Mouse (Mus musculus) MEL (cell line): ENCODE results near the gene 9230104L09Rik. TPM values are rescaled to one million over a fixed set of nuclear protein-coding genes. Genes with fewer than 3 reads are reported as not detected.

Experiments
- DNase-seq: peaks from one replicate; pipeline ENCODE4 v3.0.0; 2011; ENCODE audit warnings: low read depth, low spot score
- H3K27ac ChIP-seq: 2 replicates; pipeline ENCODE4 v1.5.1; 2012; ENCODE audit warnings: low read depth, mild to moderate bottlenecking, control low read depth, low read length, moderate library complexity; ENCODE audit not compliant: control insufficient read depth
- H3K27me3 ChIP-seq, 2 experiments: fragments of 150-350 bp in 1 of 2; sonication (generic) in 1 of 2; 2 replicates each; pipeline ENCODE4 v1.6.1; 2012; ENCODE audit warnings: low read length in 2 of 2, mild to moderate bottlenecking in 2 of 2, improper control_type of control experiment in 1 of 2, moderate library complexity in 1 of 2; ENCODE audit not compliant: insufficient read depth in 2 of 2, control insufficient read depth in 1 of 2
- H3K36me3 ChIP-seq, 2 experiments: 2 replicates each; pipeline ENCODE4 v1.6.1; 2012 to 2014; ENCODE audit warnings: low read length in 2 of 2, improper control_type of control experiment in 1 of 2, inconsistent platforms in 1 of 2, mild to moderate bottlenecking in 1 of 2; ENCODE audit not compliant: insufficient read depth in 2 of 2, control insufficient read depth in 1 of 2
- H3K4me1 ChIP-seq, 2 experiments: fragments of 150-350 bp in 1 of 2; sonication (generic) in 1 of 2; 2 replicates each; pipeline ENCODE4 v1.6.1; 2012; ENCODE audit warnings: low read length in 2 of 2, improper control_type of control experiment in 1 of 2, mild to moderate bottlenecking in 1 of 2; ENCODE audit not compliant: insufficient read depth in 2 of 2, control insufficient read depth in 1 of 2
- H3K4me3 ChIP-seq, 2 experiments: fragments of 150-350 bp in 1 of 2; sonication (generic) in 1 of 2; 2 replicates each; pipeline ENCODE4 v1.5.1; 2012; ENCODE audit warnings: low read depth in 2 of 2, low read length in 2 of 2, mild to moderate bottlenecking in 2 of 2, moderate library complexity in 2 of 2, control low read depth in 1 of 2, improper control_type of control experiment in 1 of 2; ENCODE audit not compliant: control insufficient read depth in 1 of 2, insufficient read depth in 1 of 2
- H3K79me2 ChIP-seq: 2 replicates; pipeline ENCODE4 v1.6.1; 2012; ENCODE audit warnings: mild to moderate bottlenecking, low read length, moderate library complexity; ENCODE audit not compliant: control insufficient read depth, poor library complexity, insufficient read depth
- H3K9ac ChIP-seq: 2 replicates; pipeline ENCODE4 v1.6.1; 2012; ENCODE audit warnings: low read depth, mild to moderate bottlenecking, control low read depth, low read length, moderate library complexity; ENCODE audit not compliant: control insufficient read depth, poor library complexity, severe bottlenecking
- H3K9me3 ChIP-seq: fragments of 150-350 bp; sonication (generic); replicated peaks from 2 replicates; pipeline ENCODE4 v1.6.1; 2012; ENCODE audit warnings: mild to moderate bottlenecking, low read length, improper control_type of control experiment, moderate library complexity; ENCODE audit not compliant: insufficient read depth
- CTCF ChIP-seq, 3 experiments: IDR thresholded peaks in 2 of 3; conservative IDR thresholded peaks in 1 of 3; 2 replicates each; pipeline ENCODE4 v1.5.1; 2011 to 2012; ENCODE audit warnings: low read length in 3 of 3, low read depth in 2 of 3, mild to moderate bottlenecking in 2 of 3, improper control_type of control experiment in 1 of 3, inconsistent platforms in 1 of 3, mixed read lengths in 1 of 3, moderate library complexity in 1 of 3; ENCODE audit not compliant: control insufficient read depth in 1 of 3, insufficient read depth in 1 of 3, poor library complexity in 1 of 3, severe bottlenecking in 1 of 3
- ELF1 ChIP-seq: IDR thresholded peaks from 2 replicates; pipeline ENCODE4 v1.6.1; 2014; ENCODE audit warnings: low read depth, mild to moderate bottlenecking, inconsistent platforms, low read length, improper control_type of control experiment, moderate library complexity
- ETS1 ChIP-seq: IDR thresholded peaks from 2 replicates; pipeline ENCODE4 v1.6.1; 2012; ENCODE audit warnings: low read depth, mild to moderate bottlenecking, inconsistent platforms, low read length, improper control_type of control experiment, moderate library complexity
- GATA1 ChIP-seq: IDR thresholded peaks from 2 replicates; pipeline ENCODE4 v1.6.1; 2011; ENCODE audit warnings: low read depth, low read length, improper control_type of control experiment
- MAX ChIP-seq: IDR thresholded peaks from 2 replicates; pipeline ENCODE4 v1.6.1; 2011; ENCODE audit warnings: low read length, improper control_type of control experiment
- MAZ ChIP-seq: IDR thresholded peaks from 2 replicates; pipeline ENCODE4 v1.6.1; 2012; ENCODE audit warnings: low read depth, mild to moderate bottlenecking, inconsistent platforms, low read length, improper control_type of control experiment
- MXI1 ChIP-seq: IDR thresholded peaks from 2 replicates; pipeline ENCODE4 v1.6.1; 2011; ENCODE audit warnings: mild to moderate bottlenecking, low read depth, low read length, improper control_type of control experiment
- NELFE ChIP-seq: IDR thresholded peaks from 2 replicates; pipeline ENCODE4 v1.6.1; 2011; ENCODE audit warnings: low read depth, low read length, improper control_type of control experiment
- NRF1 ChIP-seq: IDR thresholded peaks from 2 replicates; pipeline ENCODE4 v1.6.1; 2014; ENCODE audit warnings: low read depth, mild to moderate bottlenecking, inconsistent platforms, low read length, improper control_type of control experiment, moderate library complexity; ENCODE audit not compliant: poor library complexity, insufficient read depth, severe bottlenecking
- POLR2A ChIP-seq, 2 experiments: IDR thresholded peaks; 2 replicates each; pipeline ENCODE4 v1.6.1; 2011 to 2012; ENCODE audit warnings: low read length in 2 of 2, mild to moderate bottlenecking in 2 of 2, control low read depth in 1 of 2, improper control_type of control experiment in 1 of 2, low read depth in 1 of 2, moderate library complexity in 1 of 2; ENCODE audit not compliant: control insufficient read depth in 1 of 2, insufficient read depth in 1 of 2, poor library complexity in 1 of 2
- RAD21 ChIP-seq: IDR thresholded peaks from 2 replicates; pipeline ENCODE4 v1.6.1; 2011; ENCODE audit warnings: mild to moderate bottlenecking, low read depth, low read length, improper control_type of control experiment
- SMC3 ChIP-seq: IDR thresholded peaks from 2 replicates; pipeline ENCODE4 v1.6.1; 2011; ENCODE audit warnings: low read depth, low read length, improper control_type of control experiment
- TBP ChIP-seq: IDR thresholded peaks from 2 replicates; pipeline ENCODE4 v1.8.0; 2011; ENCODE audit warnings: low read depth, low read length, improper control_type of control experiment
- USF2 ChIP-seq, 2 experiments: IDR thresholded peaks; 2 replicates each; pipeline ENCODE4 v1.6.1; 2011 to 2012; ENCODE audit warnings: improper control_type of control experiment in 2 of 2, low read length in 2 of 2, borderline replicate concordance in 1 of 2, inconsistent platforms in 1 of 2, low read depth in 1 of 2, mild to moderate bottlenecking in 1 of 2; ENCODE audit not compliant: insufficient read depth in 1 of 2
- ZKSCAN1 ChIP-seq: IDR thresholded peaks from 2 replicates; pipeline ENCODE4 v1.6.1; 2012; ENCODE audit warnings: low read depth, mild to moderate bottlenecking, inconsistent platforms, low read length, improper control_type of control experiment, moderate library complexity
- ZMIZ1 ChIP-seq: IDR thresholded peaks from 2 replicates; pipeline ENCODE4 v1.6.1; 2012; ENCODE audit warnings: low read depth, mild to moderate bottlenecking, inconsistent platforms, low read length, improper control_type of control experiment, moderate library complexity
- polyA plus RNA-seq, 2 experiments: library from polyadenylated mRNA; stranded (reverse) in 1 of 2; unstranded in 1 of 2; fragments of >175 nt in 1 of 2; fragments of >200 nt in 1 of 2; gene quantifications; 2 replicates each; pipeline versions ENCODE4 v1.2.1 to v1.2.4; 2012; ENCODE audit warnings: low replicate concordance in 2 of 2, low read depth in 1 of 2; ENCODE audit not compliant: insufficient read length in 2 of 2, insufficient read depth in 1 of 2, missing spikeins in 1 of 2
- total RNA-seq: library from RNA; depleted of rRNA; stranded (reverse); fragments of 300-350 nt; gene quantifications from 2 replicates; pipeline ENCODE4 v1.2.3, GENCODE M21; 2012; rRNA removed

Gene 9230104L09Rik
- total and polyA plus RNA-seq, 3 experiments, result not detected

DNA sequence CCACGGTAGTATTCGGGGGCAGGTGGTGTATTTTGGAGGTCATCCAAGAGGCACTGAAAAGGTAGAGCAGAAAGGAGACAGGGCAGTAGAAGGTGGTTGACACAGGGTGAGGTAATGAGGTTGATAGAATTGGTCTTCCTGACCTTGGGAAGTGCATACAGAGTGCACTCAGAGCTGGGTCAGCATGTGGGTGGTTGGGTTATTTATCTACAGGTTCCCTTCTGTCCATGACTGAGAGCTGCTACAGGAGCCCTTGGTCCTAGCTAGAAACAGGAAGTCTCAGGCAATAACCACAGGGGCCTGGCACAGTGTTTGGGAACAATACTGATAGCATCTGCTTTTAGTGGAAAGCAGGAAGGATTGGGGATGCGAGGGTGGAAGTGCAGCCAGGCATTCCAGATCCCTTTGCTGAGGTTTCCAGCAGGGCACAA is 63.3 kb downstream of the 9230104L09Rik start:
- Histone ChIP-seq H3K9me3 (no peaks in the 10 kb centered on the region), H3K79me2 (no peaks in the 10 kb centered on the region)
- TF ChIP-seq MAZ (no peak), RAD21 (no peak), USF2 (IDR thresholded peaks at IDR 0.05; ENCODE audit: borderline replicate concordance in 1 of 2, insufficient read depth in 1 of 2, low read depth in 1 of 2, low read length in 2 of 2) (no peak), MAX (no peak), GATA1 (no peak), SMC3 (no peak), NELFE (no peak), ETS1 (no peak), NRF1 (no peak), ZMIZ1 (no peak), MXI1 (no peak), ELF1 (no peak)
- TF ChIP-seq, all 39 proteins: peak for 0
- no peaks in the 10 kb centered on the region for H3K27me3 ChIP-seq
- H3K4me1 ChIP-seq, result no peaks in the 10 kb centered on the region
- DNase-seq, result no peak
- H3K4me3 ChIP-seq, result no peak overlapping the region
- no peaks in the 10 kb centered on the region for H3K36me3 ChIP-seq
- no peak overlapping the region for H3K27ac ChIP-seq
- no peak overlapping the region for H3K9ac ChIP-seq

DNA sequence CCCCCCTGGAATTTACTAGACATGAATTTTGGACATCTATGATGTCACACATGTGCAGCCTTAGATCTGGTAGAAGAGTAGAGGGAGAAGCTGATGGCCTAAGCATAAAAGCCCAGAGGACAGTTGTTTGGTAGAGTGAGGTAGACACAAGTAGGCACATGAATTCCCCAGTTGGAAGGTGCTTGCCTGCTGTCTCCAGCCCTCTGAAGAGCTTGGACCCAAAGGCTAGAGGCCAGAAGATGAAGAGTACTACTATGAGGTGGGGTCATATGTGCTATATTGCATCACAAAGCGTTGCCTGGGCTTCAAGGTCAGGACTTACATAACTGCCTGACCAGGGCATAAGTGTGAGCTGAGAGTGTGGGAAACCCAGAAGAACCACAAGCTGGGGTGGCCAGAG is 66.4 kb downstream of the 9230104L09Rik start, which contains the start of gene Cst8:
Gene Cst8 (plus strand): TSS at position 301 of the 400 bp plus-strand sequence.
- H3K27me3 ChIP-seq, result no peaks in the 10 kb centered on the region
- H3K9me3 ChIP-seq, result no peaks in the 10 kb centered on the region
- H3K79me2 ChIP-seq, result no peaks in the 10 kb centered on the region
- H3K9ac ChIP-seq, result no peak within 1 kb of the TSS
- H3K4me3 ChIP-seq, result no peak within 1 kb of the TSS
- no peak for DNase-seq
- H3K4me1 ChIP-seq, result no peaks in the 10 kb centered on the region
- no peak within 1 kb of the TSS for H3K27ac ChIP-seq
- TF ChIP-seq MXI1, result no peak
- no peak for TF ChIP-seq TBP
- no peak for TF ChIP-seq ZKSCAN1
- TF ChIP-seq RAD21, result no peak
- no peak for TF ChIP-seq CTCF (IDR thresholded peaks at IDR 0.05 in 2 of 3, conservative IDR thresholded peaks at IDR 0.05 in 1 of 3; ENCODE audit: control insufficient read depth in 1 of 3, insufficient read depth in 1 of 3, low read depth in 2 of 3, low read length in 3 of 3, poor library complexity in 1 of 3, severe bottlenecking in 1 of 3)
- TF ChIP-seq ELF1, result no peak
- no peak for TF ChIP-seq USF2 (IDR thresholded peaks at IDR 0.05; ENCODE audit: borderline replicate concordance in 1 of 2, insufficient read depth in 1 of 2, low read depth in 1 of 2, low read length in 2 of 2)
- no peak for TF ChIP-seq POLR2A (IDR thresholded peaks at IDR 0.05; ENCODE audit: control insufficient read depth in 1 of 2, insufficient read depth in 1 of 2, low read depth in 1 of 2, low read length in 2 of 2, poor library complexity in 1 of 2)
- H3K36me3 ChIP-seq, result no peaks in the 10 kb centered on the region

Other genes starting within 250 kb of the 9230104L09Rik start
- gene Nxt1, start 192.4 kb downstream of the 9230104L09Rik start, total RNA-seq, result 99.5 and 104 TPM in 2 replicates
- gene Nxt1, start 192.4 kb downstream of the 9230104L09Rik start, polyA plus RNA-seq, result 10 to 100 TPM in 1 of 2 experiments, not detected in 1; 70.5 TPM
- gene Gzf1, start 184.0 kb downstream of the 9230104L09Rik start, total RNA-seq, result 9.9 and 11.2 TPM in 2 replicates
- 10 to 100 TPM in 1 of 2 experiments, not detected in 1; 17.7 TPM for gene Gzf1, start 184.0 kb downstream of the 9230104L09Rik start, polyA plus RNA-seq
- not detected in 2 replicates for gene Napb, start 132.6 kb downstream of the 9230104L09Rik start, total RNA-seq
- gene Napb, start 132.6 kb downstream of the 9230104L09Rik start, polyA plus RNA-seq, result not detected
- gene Cstl1, start 114.7 kb downstream of the 9230104L09Rik start, total RNA-seq, result not detected in 2 replicates
- not detected for gene Cstl1, start 114.7 kb downstream of the 9230104L09Rik start, polyA plus RNA-seq
- not detected in 2 replicates for gene Cst11, start 93.5 kb downstream of the 9230104L09Rik start, total RNA-seq
- gene Cst11, start 93.5 kb downstream of the 9230104L09Rik start, polyA plus RNA-seq, result not detected
- not detected in 2 replicates for gene 8030411F24Rik, start 83.0 kb downstream of the 9230104L09Rik start, total RNA-seq
- gene 8030411F24Rik, start 83.0 kb downstream of the 9230104L09Rik start, polyA plus RNA-seq, result not detected
- gene Cst12, start 75.7 kb downstream of the 9230104L09Rik start, total RNA-seq, result not detected in 2 replicates
- not detected for gene Cst12, start 75.7 kb downstream of the 9230104L09Rik start, polyA plus RNA-seq
- not detected in 2 replicates for gene Cst8, start 66.3 kb downstream of the 9230104L09Rik start, total RNA-seq
- gene Cst8, start 66.3 kb downstream of the 9230104L09Rik start, polyA plus RNA-seq, result not detected
- not detected in 2 replicates for gene Cst13, start 45.0 kb downstream of the 9230104L09Rik start, total RNA-seq
- not detected for gene Cst13, start 45.0 kb downstream of the 9230104L09Rik start, polyA plus RNA-seq
- not detected in 2 replicates for gene Cst9, start 29.9 kb downstream of the 9230104L09Rik start, total RNA-seq
- gene Cst9, start 29.9 kb downstream of the 9230104L09Rik start, polyA plus RNA-seq, result not detected
- gene Cst3, start 10.7 kb upstream of the 9230104L09Rik start, total RNA-seq, result 104 and 114 TPM in 2 replicates
- 100 to 1,000 TPM in 1 of 2 experiments, not detected in 1; 122 TPM for gene Cst3, start 10.7 kb upstream of the 9230104L09Rik start, polyA plus RNA-seq
- gene Gm1330, start 138.2 kb upstream of the 9230104L09Rik start, total RNA-seq, result not detected in 2 replicates
- not detected for gene Gm1330, start 138.2 kb upstream of the 9230104L09Rik start, polyA plus RNA-seq
- not detected in 2 replicates for gene Gm10750, start 152.2 kb upstream of the 9230104L09Rik start, total RNA-seq
- not detected for gene Gm10750, start 152.2 kb upstream of the 9230104L09Rik start, polyA plus RNA-seq